Mouse (Mus musculus) kidney, adult 2 months (tissue): ENCODE results near the gene Pomt2.

Source experiments
- CTCF ChIP-seq: fragments of 200-500 bp; conservative IDR thresholded peaks from 2 replicates; pipeline ENCODE4 v1.5.1; 2011; ENCODE audit warnings: low read depth, mild to moderate bottlenecking, control low read depth, low read length, moderate library complexity, mixed read lengths; ENCODE audit not compliant: insufficient read depth, insufficient read length
- POLR2A ChIP-seq: fragments of 200-500 bp; IDR thresholded peaks from one replicate; pipeline ENCODE4 v1.6.1; 2011; ENCODE audit warnings: low read depth, low read length, control low read depth

- TF ChIP-seq CTCF (no peak), POLR2A (no peak)
These were observed 40.3 kb downstream of the Pomt2 start for GRCm38 (mm10) chr12:87107357-87107977.
